Mouse (Mus musculus) adrenal gland, postnatal 14 days (tissue): ENCODE measurements around the gene Bach1. TPM values are rescaled to one million over a fixed set of nuclear protein-coding genes. Genes with fewer than 3 reads are reported as not detected.
"Not testable (repeated sequence)": the region's sequence is repeated elsewhere in the genome, so short reads cannot be mapped to it uniquely, and the experiment has no call there.

Experiments used
- DNase-seq: peaks from one replicate; pipeline ENCODE4 v3.0.0; 2021; ENCODE audit warnings: mixed read lengths
- total RNA-seq: library from RNA; stranded (reverse); gene quantifications from 2 replicates; pipeline ENCODE4 v1.2.3, GENCODE M21; 2021

Bach1 gene
- total RNA-seq, 1 experiment from 2014 or later = 23.5 TPM

GRCm38 (mm10) chr16:87680912-87681634 lies 17.7 kb upstream of the Bach1 start:
- no peak for DNase-seq

DNA sequence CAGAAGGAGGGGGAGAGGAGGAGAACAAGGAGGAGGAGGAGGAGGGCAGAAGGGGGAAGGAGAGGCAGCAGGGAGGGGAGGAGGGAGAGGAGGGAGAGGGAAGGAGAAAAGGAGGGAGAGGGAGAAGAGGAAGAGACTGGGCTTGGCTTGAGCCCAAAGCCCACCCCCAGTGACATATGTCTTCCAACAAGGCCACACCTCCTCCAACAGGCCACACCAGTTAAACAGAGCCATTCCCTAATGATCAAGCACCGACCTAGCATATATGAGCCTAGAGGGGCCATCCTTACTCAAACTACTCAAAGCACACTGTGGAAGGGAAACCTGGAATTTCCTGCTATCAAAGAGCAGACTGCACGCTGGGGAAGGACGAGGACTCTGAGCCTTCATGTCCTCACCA lies 16.9 kb upstream of the Bach1 start:
- DNase-seq = no peak

- no peak for DNase-seq
Measured at GRCm38 (mm10) chr16:87686458-87686857, 12.3 kb upstream of the Bach1 start.

GRCm38 (mm10) chr16:87687346-87687745 lies 11.4 kb upstream of the Bach1 start:
- DNase-seq = no peak

DNA sequence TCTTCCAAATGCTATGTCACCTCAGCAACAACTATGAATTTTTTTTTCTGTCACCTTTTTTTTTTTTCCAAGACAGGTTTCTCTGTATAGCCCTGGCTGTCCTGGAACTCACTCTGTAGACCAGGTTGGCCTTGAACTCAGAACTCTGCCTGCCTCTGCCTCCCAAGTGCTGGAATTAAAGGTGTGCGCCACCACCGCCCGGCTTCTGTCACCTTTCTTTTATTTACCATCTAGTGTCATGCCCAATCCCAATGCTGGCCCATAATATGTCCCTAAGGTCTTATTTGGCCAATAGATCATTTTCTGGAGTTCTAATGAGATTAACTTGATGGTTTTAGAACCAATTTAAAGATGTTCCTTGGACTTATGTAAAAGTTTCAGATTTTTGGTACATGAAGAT lies 10.4 kb upstream of the Bach1 start:
- not testable (repeated sequence) for DNase-seq

DNA sequence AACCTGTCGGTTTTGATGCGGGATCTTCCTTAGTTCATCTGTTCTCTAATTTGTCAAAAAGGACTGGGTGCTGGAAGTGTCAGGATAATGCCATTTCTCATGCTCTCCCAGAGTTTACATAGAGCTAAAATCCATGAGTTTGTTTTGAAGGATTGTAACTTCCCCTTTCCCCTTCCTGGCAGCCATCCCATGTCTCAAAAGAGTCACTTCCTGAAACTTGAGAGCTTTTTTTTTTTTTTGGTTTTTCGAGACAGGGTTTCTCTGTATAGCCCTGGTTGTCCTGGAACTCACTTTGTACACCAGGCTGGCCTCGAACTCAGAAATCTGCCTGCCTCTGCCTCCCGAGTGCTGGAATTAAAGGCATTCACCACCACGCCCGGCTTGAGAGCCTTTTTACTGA lies 9.9 kb upstream of the Bach1 start:
- peak; percentile 26 for DNase-seq

GRCm38 (mm10) chr16:87689225-87689624 lies 9.5 kb upstream of the Bach1 start:
- no peak for DNase-seq

GRCm38 (mm10) chr16:87690506-87690905 lies 8.2 kb upstream of the Bach1 start:
- DNase-seq = no peak

DNA sequence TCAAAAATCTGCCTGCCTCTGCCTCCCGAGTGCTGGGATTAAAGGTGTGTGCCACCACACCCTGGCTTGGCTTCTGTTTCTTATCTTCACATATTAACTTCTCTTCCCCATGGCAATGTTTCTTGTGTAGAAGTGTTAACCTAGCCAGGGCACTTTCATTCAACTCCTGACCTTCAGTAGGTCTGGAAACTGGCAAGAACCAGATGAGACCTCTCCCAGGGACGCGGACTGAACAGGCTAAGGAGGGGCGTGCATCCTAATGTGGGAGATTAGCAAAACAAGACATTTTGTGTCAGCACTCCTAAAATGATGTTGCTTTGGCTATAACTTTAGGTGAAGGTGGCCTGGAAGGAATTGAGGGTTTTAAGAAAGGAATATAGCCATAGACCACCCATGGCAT lies 7.6 kb upstream of the Bach1 start:
- no peak for DNase-seq

- no peak for DNase-seq
Measured at GRCm38 (mm10) chr16:87692591-87692990, 6.2 kb upstream of the Bach1 start.

- DNase-seq = no peak
Measured at GRCm38 (mm10) chr16:87697707-87698365, 909 bp upstream of the Bach1 start.

GRCm38 (mm10) chr16:87699306-87699692 lies 554 bp downstream of the Bach1 start:
- DNase-seq = peak; percentile 69

GRCm38 (mm10) chr16:87699693-87700394 lies 1.1 kb downstream of the Bach1 start:
- DNase-seq = peak; percentile 66

DNA sequence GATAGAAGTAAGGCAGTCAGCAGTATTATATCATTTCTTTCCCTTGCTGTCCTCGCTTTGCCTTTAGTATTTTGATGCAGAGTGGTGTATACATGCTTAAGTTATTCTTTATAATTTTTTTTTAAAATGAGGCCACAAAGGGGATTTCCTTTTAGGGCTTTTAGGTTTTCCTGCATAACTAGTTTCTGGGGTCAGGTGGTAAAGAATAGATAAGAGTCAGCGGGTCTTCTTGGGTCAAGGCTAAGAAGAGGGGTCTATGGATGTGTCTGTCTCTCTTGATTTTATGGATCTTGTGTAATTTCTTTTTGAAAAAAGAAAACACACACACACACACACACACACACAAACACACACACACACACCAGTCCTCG lies 1.6 kb downstream of the Bach1 start:
- DNase-seq = no peak

DNA sequence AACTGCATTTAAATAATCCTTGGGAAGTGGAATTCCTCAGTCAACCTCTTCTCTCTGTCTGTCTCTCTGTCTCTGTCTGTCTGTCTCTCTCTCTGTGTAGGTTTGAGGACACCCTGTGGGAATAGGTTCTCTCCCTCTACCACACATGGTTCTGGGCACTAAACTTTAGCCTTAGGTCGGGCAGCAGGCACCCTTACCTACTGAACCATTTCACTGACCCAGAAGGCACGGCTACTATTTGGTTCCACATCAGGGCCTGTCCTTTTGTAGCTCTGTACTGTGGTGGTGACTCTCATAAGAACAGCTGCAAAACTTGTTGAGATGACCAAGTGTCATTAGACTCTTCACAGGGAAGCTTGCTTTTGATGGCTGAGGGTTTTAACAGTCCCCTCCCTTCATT lies 3.1 kb downstream of the Bach1 start:
- DNase-seq = no peak

DNA sequence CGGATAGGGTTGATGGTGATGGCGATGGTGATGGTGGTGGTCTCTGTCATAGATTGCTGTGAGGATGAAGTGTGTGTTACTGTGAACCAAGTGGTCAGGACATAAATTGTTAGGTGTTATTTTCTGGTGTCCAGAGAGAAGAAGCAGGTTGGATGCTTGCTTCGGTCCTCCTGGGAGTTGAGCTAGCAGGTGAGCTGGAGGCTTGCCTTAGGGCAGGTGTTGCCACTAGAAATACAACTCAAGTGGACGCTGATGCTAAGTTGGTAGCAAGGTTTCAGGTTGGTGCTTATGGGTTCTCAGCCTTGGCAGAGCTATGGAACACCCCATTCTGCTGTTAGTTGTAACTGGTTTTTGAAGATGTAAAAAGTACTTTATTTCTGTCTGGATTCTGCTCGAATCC lies 4.1 kb downstream of the Bach1 start:
- DNase-seq = no peak

- no peak for DNase-seq
Measured at GRCm38 (mm10) chr16:87704225-87704624, 5.5 kb downstream of the Bach1 start.

DNA sequence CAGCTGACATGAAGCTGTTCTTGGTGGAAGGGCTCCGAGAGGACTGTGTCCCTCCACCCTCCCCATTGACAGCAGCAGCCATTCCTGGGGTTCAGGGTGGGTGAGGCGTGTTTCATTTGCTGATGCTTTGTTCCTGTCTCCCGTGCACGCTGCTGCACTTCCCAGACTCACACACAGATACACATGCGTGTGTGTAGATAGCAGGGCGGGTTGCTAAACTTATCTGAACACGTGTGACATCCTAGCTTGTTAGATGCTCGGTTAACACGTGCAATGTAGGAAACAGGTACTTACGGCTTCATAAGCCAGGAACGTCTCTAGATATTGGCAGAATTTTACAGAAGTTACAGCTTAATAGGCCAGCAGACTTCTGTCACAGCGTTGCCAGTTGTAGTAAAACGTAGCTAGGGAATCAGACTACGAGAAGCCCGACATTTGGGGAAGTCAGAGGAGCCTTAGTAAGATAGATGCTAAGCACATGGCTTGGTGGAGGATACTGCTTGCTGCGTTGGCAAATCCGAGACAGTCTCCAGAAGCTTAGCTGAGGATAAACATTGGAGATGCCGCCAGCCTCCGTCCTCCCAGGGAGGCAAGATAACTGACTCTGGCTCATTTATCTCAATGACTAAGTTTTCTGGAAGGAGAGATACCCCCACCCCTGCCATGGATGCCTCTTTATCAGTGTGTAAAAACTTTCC lies 7.3 kb downstream of the Bach1 start:
- no peak for DNase-seq

DNA sequence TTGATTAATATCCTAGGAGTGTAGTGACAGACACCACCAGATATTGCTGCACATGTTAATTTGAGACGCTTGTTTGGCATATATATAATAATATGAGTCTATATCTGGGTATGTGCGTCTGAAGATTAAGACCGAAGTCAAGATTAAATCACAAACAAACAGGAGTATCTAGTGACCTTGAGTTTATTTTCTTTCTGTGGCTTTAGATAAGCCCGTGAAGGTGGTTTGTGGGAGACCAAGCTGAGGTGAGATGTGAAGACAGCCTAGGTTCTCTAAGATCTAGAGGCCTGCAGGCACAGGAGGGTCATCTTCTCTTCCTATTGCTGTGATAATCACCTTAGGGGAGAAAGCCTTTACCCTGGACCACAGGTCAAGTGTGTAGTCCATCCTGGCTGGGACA lies 8.6 kb downstream of the Bach1 start:
- no peak for DNase-seq

DNA sequence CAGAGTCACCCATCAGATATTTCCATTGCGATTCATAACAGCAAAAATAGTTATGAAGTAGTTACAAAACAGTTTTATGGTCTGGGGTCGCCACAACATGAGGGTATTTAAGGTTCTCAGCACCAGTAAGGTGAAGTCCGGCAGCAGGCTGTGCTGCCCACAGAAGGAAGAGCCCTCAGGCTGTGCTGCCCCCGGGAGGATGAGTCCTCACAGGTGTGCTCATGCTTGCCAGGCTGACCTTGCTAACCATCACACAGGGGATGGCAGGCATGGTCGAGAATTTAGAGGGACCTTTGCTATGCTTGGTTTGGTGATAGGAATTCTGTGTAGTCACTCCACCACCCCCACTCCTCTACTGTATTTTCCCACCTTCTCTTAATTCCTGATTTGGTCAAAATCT lies 9.8 kb downstream of the Bach1 start:
- DNase-seq = no peak

DNA sequence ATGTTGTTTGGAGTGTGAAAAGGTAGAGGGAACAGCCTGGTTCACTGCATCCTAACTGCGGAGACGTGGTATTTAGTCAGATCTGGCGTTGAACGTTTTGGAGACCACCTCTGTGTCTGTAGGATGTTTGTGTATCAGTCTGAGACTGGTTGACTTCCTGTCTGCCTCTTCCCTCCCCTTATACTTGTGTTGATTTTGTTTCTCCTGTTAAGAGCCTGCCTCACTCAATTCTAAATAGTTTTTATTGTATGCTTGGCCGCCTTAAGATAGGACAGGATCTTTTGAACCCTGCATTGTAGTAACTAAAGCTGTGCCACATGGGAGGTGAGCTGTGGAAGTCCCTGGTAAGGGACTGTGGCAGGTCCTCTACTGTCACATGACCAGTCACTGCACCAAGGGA lies 10.4 kb downstream of the Bach1 start:
- no peak for DNase-seq

DNA sequence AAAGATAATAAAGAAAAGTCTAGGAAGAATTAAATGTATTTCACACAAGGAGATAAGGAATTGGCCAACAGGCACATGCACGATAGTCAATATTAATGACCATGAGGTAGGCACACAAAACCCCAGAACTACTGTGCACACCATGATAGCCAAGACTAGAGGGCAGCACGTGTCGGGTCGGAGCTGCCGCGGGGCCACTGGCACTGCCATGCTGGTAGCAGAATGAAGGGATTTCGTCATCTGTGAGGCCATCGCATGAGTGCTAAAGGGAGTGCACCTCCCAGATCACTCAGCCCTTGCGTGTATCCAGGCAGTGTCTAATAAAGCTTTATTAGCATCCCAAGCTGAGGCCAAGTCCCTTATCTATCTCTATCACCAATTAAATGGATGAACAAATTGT lies 11.2 kb downstream of the Bach1 start:
- DNase-seq = no peak

- no peak for DNase-seq
Measured at GRCm38 (mm10) chr16:87711961-87712360, 13.2 kb downstream of the Bach1 start.
